Mouse (Mus musculus): Measurements from ENCODE around the gene Rbm20.

DNA sequence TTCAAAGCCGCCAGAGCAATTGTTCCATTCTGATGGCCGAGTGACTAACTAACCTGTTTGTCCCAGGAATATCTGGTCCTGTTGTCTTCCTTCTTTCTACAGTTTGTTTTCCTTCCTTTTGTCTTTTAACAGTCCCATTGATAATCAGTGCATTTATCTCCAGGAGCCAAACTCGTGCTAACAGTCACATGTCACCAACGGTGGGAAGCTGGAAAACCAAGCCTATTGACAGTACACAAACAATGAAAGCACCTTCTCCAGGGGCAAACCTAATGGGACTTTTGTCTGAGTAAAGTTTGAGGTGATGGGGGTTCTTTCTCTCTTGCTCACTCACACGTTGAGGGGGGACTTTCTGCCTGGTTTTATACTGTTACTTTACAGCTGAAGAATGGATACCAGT lies 213.2 kb downstream of the Rbm20 start:
- no peak for TF ChIP-seq POLR2A (IDR thresholded peaks at IDR 0.05; ENCODE audit: low read depth, low read length)
- no peak for TF ChIP-seq CTCF (IDR thresholded peaks at IDR 0.05; ENCODE audit: extremely low read depth, insufficient read depth, insufficient read length, insufficient replicate concordance)
